Mouse (Mus musculus): ENCODE results near the gene Efhd1.

DNA sequence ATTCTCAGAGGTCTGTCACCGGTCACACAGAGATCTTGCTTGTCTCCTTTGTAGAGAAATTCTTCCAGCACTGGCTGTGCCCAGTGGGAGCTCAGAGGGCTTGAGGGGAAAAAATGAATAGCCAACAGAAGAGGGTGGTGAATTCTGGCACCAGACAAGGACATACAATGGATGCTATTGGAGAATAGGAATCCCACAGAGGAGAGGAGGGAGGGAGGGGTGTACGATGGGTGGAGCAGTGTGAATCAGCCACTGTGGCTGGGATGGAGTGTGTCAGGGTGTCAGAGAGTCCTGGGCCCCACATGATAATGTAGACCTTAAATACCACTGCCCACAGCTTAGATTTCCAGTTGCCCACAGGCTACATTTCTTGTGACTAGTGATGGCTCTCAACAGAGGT is 22.9 kb downstream of the Efhd1 start:
- no peak for TF ChIP-seq CTCF (IDR thresholded peaks at IDR 0.05; ENCODE audit: borderline replicate concordance, insufficient read depth, low read depth, low read length)
- no peak for TF ChIP-seq POLR2A (IDR thresholded peaks at IDR 0.05; ENCODE audit: borderline replicate concordance, insufficient read depth, low read length)
